Mouse (Mus musculus): ENCODE results near the gene Tnfrsf14.

Gene Tnfrsf14

GRCm38 (mm10) chr4:154928395-154929087 lies at the start of gene Tnfrsf14:
Gene Tnfrsf14 (minus strand): TSS chr4:154928563.
- no peak for DNase-seq (ENCODE audit: extremely low spot score, low read depth, low spot score)

DNA sequence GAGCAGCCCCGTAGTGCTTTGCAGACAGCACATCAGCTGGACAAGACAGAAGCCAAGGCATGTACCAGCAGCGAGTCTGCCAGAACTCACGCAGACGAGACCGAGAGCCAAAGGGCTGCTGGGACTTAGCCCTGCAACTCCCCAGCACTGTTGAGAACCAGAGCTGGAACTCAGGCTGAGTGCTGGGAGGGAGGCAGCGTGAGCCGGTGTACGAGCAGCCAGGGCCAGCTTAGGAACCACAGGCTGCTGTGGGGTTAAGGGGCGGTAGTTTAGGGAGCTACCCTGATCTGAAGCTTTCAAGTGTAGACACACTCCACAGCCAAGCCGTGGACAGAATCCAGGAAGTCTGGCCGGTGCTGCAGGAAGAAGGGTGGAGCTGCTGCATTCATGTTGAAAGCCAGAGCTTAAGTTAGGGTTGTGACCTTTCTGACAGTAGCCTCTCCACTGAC lies 45.8 kb upstream of the Tnfrsf14 start:
- no peak for DNase-seq (ENCODE audit: extremely low spot score, low read depth, low spot score)

DNA sequence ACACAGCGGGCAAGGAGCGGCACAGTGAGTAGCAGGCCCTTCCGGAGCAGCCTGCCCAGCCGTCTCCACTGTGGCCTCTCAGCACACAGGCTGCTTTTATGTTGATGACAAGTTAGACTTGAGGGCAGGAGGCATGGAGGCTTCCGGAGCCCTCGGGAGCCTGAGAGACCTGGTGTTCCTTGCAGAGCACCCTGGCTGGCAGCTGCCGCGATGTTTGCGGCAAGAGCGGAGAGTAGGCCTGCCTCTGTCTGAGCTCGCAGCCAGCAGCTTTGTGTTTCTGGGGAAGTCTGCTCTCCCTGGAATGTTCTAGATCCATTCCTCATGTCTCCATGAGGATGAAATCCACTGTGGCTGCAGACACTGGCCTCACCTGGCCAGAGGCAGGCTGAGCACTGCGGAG lies 44.2 kb upstream of the Tnfrsf14 start:
- DNase-seq (ENCODE audit: extremely low spot score, low read depth, low spot score) = no peak

DNA sequence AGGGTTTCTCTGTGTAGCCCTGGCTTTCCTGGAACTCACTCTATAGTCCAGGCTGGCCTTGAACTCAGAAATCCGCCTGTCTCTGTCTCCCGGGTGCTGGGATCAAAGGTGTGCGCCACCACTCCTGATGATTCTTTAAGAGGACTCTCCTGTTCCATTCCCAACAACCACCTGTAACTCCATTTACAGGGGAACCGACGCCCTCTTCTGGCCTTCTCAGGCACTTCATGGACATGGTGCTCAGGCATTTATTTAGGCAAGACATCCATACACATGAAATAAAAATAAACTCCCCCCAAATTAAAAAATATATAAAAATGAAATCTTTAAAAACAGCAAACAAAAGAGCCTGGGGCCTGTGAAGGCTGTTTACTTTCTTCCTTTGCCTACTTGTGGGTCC lies 38.8 kb upstream of the Tnfrsf14 start:
- no peak for DNase-seq (ENCODE audit: extremely low spot score, low read depth, low spot score)

- no peak for DNase-seq (ENCODE audit: extremely low spot score, low read depth, low spot score)
Observed at GRCm38 (mm10) chr4:154965856-154966255, 37.5 kb upstream of the Tnfrsf14 start.

DNA sequence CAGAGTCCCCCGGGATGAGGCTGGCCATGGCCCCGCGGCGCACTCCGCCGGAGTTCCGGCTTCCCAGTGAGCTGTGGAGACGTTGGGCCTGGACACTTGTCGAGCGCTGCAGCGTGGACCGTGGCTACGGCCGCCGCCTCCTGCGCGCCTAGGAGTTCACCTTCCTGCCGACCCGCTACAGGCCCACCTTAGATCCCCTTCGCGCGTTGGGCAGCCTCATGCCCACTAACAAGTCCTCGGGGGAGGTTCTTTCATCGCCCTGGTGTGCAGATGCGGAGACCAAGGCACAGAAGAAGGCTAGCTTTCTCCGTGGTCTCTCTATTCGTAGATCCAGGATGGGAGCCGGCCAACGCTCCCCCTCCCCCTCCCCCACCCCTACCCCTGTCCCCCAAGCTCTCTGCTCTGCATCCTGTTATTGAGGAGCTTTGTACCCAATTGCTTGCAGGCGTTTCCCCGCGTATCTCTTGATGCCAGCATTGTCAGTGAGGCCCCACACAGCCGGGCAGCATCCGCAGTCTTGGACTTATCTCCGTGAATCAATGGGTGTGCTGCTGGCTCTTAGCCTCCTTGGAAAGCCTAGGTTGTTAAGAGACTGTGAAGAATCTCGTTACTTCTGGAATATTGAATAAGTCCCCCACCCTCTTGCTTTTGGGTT lies 36.3 kb upstream of the Tnfrsf14 start:
- DNase-seq (ENCODE audit: extremely low spot score, low read depth, low spot score) = no peak

- DNase-seq (ENCODE audit: extremely low spot score, low read depth, low spot score) = no peak
Observed at GRCm38 (mm10) chr4:154963901-154964580, 35.7 kb upstream of the Tnfrsf14 start, which contains the start of gene Pank4. Gene Pank4 (plus strand): TSS chr4:154964123.

- no peak for DNase-seq (ENCODE audit: extremely low spot score, low read depth, low spot score)
Observed at GRCm38 (mm10) chr4:154963190-154963836, 35.0 kb upstream of the Tnfrsf14 start.

DNA sequence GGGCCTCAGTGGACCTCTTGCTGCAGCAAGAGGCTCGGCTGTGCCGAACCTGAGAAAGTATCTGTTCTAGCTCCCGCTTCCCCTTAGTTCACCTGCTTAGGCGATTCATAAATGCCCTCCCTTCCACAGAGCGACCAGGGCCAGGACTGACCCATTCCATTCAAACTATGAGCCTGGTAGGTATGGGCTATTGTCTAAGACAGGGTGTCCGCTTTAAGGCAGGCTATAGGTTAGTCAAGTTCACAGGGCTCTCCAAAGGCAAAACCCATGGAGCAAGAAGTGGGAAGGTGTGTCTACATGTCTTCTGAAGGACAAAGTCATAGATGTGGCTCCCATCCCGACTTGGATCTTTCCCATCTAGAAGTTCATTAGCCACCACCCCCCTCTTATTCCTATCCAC lies 34.3 kb upstream of the Tnfrsf14 start:
- no peak for DNase-seq (ENCODE audit: extremely low spot score, low read depth, low spot score)

- no peak for DNase-seq (ENCODE audit: extremely low spot score, low read depth, low spot score)
Observed at GRCm38 (mm10) chr4:154961911-154962310, 33.5 kb upstream of the Tnfrsf14 start.

DNA sequence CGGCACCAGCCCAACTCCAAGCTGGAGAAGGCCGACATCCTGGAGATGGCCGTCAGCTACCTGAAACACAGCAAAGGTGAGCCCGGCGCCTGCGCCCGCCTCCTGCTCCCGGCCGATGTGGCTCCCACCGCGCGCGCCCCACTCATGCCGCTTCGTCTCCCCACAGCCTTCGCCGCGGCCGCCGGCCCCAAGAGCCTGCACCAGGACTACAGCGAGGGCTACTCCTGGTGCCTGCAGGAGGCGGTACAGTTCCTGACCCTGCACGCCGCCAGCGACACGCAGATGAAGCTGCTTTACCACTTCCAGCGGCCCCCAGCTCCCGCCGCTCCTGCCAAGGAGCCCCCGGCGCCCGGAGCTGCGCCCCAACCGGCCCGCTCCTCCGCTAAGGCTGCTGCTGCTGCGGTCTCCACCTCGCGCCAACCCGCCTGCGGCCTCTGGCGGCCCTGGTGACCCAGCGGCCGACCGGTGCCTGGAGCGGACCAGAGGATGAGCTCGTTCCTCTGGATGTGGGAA lies 32.9 kb upstream of the Tnfrsf14 start:
- no peak for DNase-seq (ENCODE audit: extremely low spot score, low read depth, low spot score)

DNA sequence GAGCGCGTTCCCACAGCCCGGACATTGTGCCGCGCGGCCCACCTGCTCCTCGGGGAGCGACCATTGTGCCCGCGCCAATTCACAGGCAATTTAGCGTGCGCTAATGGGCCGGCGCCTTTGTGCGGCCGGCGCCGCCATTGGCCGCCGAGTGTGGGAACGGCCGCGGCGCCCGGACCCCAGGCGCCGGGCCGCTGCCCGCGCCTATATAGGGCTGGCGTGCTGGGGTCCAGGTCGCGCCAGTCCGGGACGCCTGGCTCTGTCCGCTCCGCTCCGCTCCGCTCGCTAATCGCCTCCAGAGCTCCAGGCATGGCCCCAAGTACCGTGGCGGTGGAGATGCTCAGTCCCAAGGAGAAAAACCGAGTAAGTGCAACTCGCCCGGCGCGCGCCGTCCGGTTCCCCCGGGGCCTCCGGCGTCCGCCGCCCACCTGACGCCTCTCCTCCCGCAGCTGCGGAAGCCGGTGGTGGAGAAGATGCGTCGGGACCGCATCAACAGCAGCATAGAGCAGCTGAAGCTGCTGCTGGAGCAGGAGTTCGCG lies 32.4 kb upstream of the Tnfrsf14 start, which contains the start of gene Hes5:
Hes5 (plus strand) TSS at position 234 of the 536 bp plus-strand sequence.
- no peak for DNase-seq (ENCODE audit: extremely low spot score, low read depth, low spot score)

GRCm38 (mm10) chr4:154960021-154960689 lies 31.8 kb upstream of the Tnfrsf14 start:
- no peak for DNase-seq (ENCODE audit: extremely low spot score, low read depth, low spot score)

GRCm38 (mm10) chr4:154958621-154959020 lies 30.3 kb upstream of the Tnfrsf14 start:
- no peak for DNase-seq (ENCODE audit: extremely low spot score, low read depth, low spot score)

DNA sequence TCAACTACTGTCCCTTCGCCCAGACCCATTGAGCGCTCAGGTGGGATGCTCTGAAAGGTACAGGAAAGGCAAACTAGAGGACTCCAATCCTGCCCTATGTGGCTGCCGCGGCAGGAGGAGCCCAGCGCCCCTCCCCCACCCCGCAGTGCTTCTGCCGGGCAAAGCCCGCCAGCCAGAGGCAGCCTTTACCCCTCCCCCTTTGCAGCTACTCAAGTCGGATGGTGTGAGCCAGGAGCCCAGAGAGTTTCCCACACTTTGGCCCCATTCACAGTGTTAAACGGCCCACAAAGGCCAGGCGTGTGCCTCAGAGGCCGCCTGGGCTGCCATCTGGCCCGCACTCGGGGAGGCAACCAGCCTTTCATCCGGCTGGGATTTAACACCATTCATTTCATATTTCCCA lies 29.8 kb upstream of the Tnfrsf14 start:
- DNase-seq (ENCODE audit: extremely low spot score, low read depth, low spot score) = no peak

GRCm38 (mm10) chr4:154957289-154957993 lies 29.1 kb upstream of the Tnfrsf14 start:
- no peak for DNase-seq (ENCODE audit: extremely low spot score, low read depth, low spot score)

DNA sequence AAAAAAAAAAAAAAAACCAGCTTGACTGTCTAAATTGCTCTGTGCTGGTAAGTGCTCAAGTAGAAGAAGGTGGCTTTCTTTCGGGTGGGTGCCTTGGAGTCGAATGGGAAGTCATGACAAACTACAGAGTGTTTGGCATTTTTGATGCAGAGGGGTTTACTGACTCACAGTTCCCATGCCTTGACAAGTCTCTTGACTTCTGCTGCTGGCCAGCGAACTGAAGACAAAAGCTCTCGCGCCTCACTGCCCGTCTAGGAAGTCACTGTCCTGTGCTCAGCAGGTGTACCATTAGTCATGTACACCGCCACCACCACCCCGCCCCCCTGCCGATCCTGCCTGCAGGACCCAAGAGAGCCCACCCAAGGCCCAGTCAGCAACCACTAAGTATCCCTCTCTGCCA lies 28.2 kb upstream of the Tnfrsf14 start:
- no peak for DNase-seq (ENCODE audit: extremely low spot score, low read depth, low spot score)

GRCm38 (mm10) chr4:154952461-154953241 lies 24.3 kb upstream of the Tnfrsf14 start:
- no peak for DNase-seq (ENCODE audit: extremely low spot score, low read depth, low spot score)

GRCm38 (mm10) chr4:154949589-154949982 lies 21.2 kb upstream of the Tnfrsf14 start:
- DNase-seq (ENCODE audit: extremely low spot score, low read depth, low spot score) = no peak

Measured in hindlimb bud, embryonic 11.5 days (tissue).